Mouse (Mus musculus): ENCODE results near the gene Gm49342.

GRCm38 (mm10) chr14:50981837-50982236 lies 37.5 kb downstream of the Gm49342 start:
- TF ChIP-seq CTCF (IDR thresholded peaks at IDR 0.05; ENCODE audit: low read depth) (no peak), EP300 (IDR thresholded peaks at IDR 0.05; ENCODE audit: low read depth) (no peak)

Data from liver, postnatal 0 days (tissue).